Mouse (Mus musculus) thymus, adult 2 months (tissue): Measurements from ENCODE around the gene Abca17. TPM values are rescaled to one million over a fixed set of nuclear protein-coding genes. Genes with fewer than 3 reads are reported as not detected.

Experiments
- DNase-seq: peaks from one replicate; pipeline ENCODE4 v3.0.0; 2021
- H3K27ac ChIP-seq: fragments of 200-500 bp; 2 replicates; pipeline ENCODE4 v1.5.1; 2012; ENCODE audit warnings: low read length, control low read depth; ENCODE audit not compliant: control insufficient read depth, insufficient read depth
- H3K27me3 ChIP-seq: fragments of 200-500 bp; 2 replicates; pipeline ENCODE4 v1.6.1; 2012; ENCODE audit warnings: mild to moderate bottlenecking, low read length, moderate library complexity, mixed read lengths; ENCODE audit not compliant: control insufficient read depth, insufficient read depth
- H3K36me3 ChIP-seq: fragments of 200-500 bp; 2 replicates; pipeline ENCODE4 v1.6.1; 2012; ENCODE audit warnings: mild to moderate bottlenecking, low read length, moderate library complexity; ENCODE audit not compliant: control insufficient read depth, insufficient read depth
- H3K4me1 ChIP-seq: fragments of 200-500 bp; replicated peaks from 2 replicates; pipeline ENCODE4 v1.6.1; 2012; ENCODE audit warnings: low read length; ENCODE audit not compliant: control insufficient read depth, insufficient read depth
- H3K4me3 ChIP-seq: fragments of 200-500 bp; 2 replicates; pipeline ENCODE4 v1.5.1; 2012; ENCODE audit warnings: mild to moderate bottlenecking, low read length, control low read depth, moderate library complexity; ENCODE audit not compliant: control insufficient read depth, insufficient read depth
- CTCF ChIP-seq: fragments of 200-500 bp; IDR thresholded peaks from 2 replicates; pipeline ENCODE4 v1.5.1; 2012; ENCODE audit warnings: mild to moderate bottlenecking, control low read depth, low read length, moderate library complexity, borderline replicate concordance; ENCODE audit not compliant: control insufficient read depth, poor library complexity, insufficient read depth; ENCODE audit errors: extremely low read depth
- POLR2A ChIP-seq: fragments of 200-500 bp; IDR thresholded peaks from 2 replicates; pipeline ENCODE4 v1.6.1; 2012; ENCODE audit warnings: mild to moderate bottlenecking, low read length, control low read depth, moderate library complexity; ENCODE audit not compliant: control insufficient read depth, poor library complexity, insufficient read depth; ENCODE audit errors: extremely low read depth
- WGBS: fragments of 180-500 bp; shearing (Covaris S2); methylation state at CpG from one replicate; pipeline ENCODE4 v1.1.7; 2018; 5-methylcytosine and 5-hydroxymethylcytosine counted together
- polyA plus RNA-seq: library from polyadenylated mRNA; depleted of rRNA; stranded (reverse); fragments of >200 nt; gene quantifications from 2 replicates; pipeline ENCODE4 v1.2.3, GENCODE M21; 2012

The Abca17 gene
- polyA plus RNA-seq, 1 experiment: 0.13 TPM

- H3K27ac ChIP-seq: no peak overlapping the region
- H3K36me3 ChIP-seq: no peaks in the 10 kb centered on the region
- H3K4me1 ChIP-seq: no peaks in the 10 kb centered on the region
- H3K27me3 ChIP-seq: no peaks in the 10 kb centered on the region
- no peak for TF ChIP-seq CTCF
- no peak for TF ChIP-seq POLR2A
- DNase-seq: no peak
- no peak overlapping the region for H3K4me3 ChIP-seq
- 95% methylated on average over 10 of the region's 10 CpGs for WGBS
Measured at GRCm38 (mm10) chr17:24325051-24325450, 25.8 kb downstream of the Abca17 start.

- TF ChIP-seq POLR2A: no peak
- TF ChIP-seq CTCF: no peak
- DNase-seq: no peak
- no peaks in the 10 kb centered on the region for H3K36me3 ChIP-seq
- no peaks in the 10 kb centered on the region for H3K4me1 ChIP-seq
- WGBS: 97% methylated on average over 3 of the region's 3 CpGs
- no peak overlapping the region for H3K27ac ChIP-seq
- no peaks in the 10 kb centered on the region for H3K27me3 ChIP-seq
- no peak overlapping the region for H3K4me3 ChIP-seq
Measured at GRCm38 (mm10) chr17:24320826-24321225, 30.0 kb downstream of the Abca17 start.

GRCm38 (mm10) chr17:24307500-24307899 is 43.4 kb downstream of the Abca17 start:
- no peaks in the 10 kb centered on the region for H3K4me1 ChIP-seq
- H3K36me3 ChIP-seq: no peaks in the 10 kb centered on the region
- H3K27ac ChIP-seq: no peak overlapping the region
- H3K4me3 ChIP-seq: no peak overlapping the region
- no peaks in the 10 kb centered on the region for H3K27me3 ChIP-seq
- peak; percentile 41 for DNase-seq
- no peak for TF ChIP-seq POLR2A
- TF ChIP-seq CTCF: no peak
- 24% methylated on average over 4 of the region's 4 CpGs for WGBS

- Histone ChIP-seq H3K4me1 (no peaks in the 10 kb centered on the region), H3K4me3 (no peak overlapping the region), H3K27ac (no peak overlapping the region), H3K36me3 (no peaks in the 10 kb centered on the region), H3K27me3 (no peaks in the 10 kb centered on the region)
- 86% methylated on average over 4 of the region's 4 CpGs for WGBS
- TF ChIP-seq CTCF: no peak
- TF ChIP-seq POLR2A: no peak
- no peak for DNase-seq
Measured at GRCm38 (mm10) chr17:24300651-24301050, 50.2 kb downstream of the Abca17 start.

GRCm38 (mm10) chr17:24289338-24289737 is 61.5 kb downstream of the Abca17 start:
- no peak overlapping the region for H3K27ac ChIP-seq
- 11% methylated on average over 5 of the region's 5 CpGs for WGBS
- no peak for DNase-seq
- H3K4me3 ChIP-seq: no peak overlapping the region
- H3K27me3 ChIP-seq: no peaks in the 10 kb centered on the region
- H3K36me3 ChIP-seq: no peaks in the 10 kb centered on the region
- TF ChIP-seq POLR2A (no peak), CTCF (no peak)
- H3K4me1 ChIP-seq: peaks cover 5% of the 10 kb centered on the region; the same call in 1 of the 2 replicates

GRCm38 (mm10) chr17:24288477-24288876 is 62.4 kb downstream of the Abca17 start:
- DNase-seq: no peak
- peaks cover 5% of the 10 kb centered on the region; the same call in 1 of the 2 replicates for H3K4me1 ChIP-seq
- WGBS: 85% methylated on average over 9 of the region's 9 CpGs

GRCm38 (mm10) chr17:24285680-24286079 is 65.2 kb downstream of the Abca17 start:
- Histone ChIP-seq H3K4me3 (no peak overlapping the region), H3K27me3 (no peaks in the 10 kb centered on the region), H3K27ac (no peak overlapping the region), H3K36me3 (no peaks in the 10 kb centered on the region), H3K4me1 (peaks cover 5% of the 10 kb centered on the region; the same call in 1 of the 2 replicates)
- TF ChIP-seq CTCF (no peak), POLR2A (no peak)
- WGBS: 61% methylated on average over 3 of the region's 3 CpGs
- no peak for DNase-seq

More at GRCm38 (mm10) chr17:24288477-24288876, 62.4 kb downstream of the Abca17 start:
- Histone ChIP-seq H3K27me3 (no peaks in the 10 kb centered on the region), H3K36me3 (no peaks in the 10 kb centered on the region), H3K4me3 (no peak overlapping the region), H3K27ac (no peak overlapping the region)
- TF ChIP-seq POLR2A (no peak), CTCF (no peak)
